Mouse (Mus musculus) adrenal gland, postnatal 14 days (tissue): ENCODE data around the gene Qsox2. TPM values are rescaled to one million over a fixed set of nuclear protein-coding genes. Genes with fewer than 3 reads are reported as not detected.

Experiments
- DNase-seq: peaks from one replicate; pipeline ENCODE4 v3.0.0; 2021; ENCODE audit warnings: mixed read lengths
- total RNA-seq: library from RNA; stranded (reverse); gene quantifications from 2 replicates; pipeline ENCODE4 v1.2.3, GENCODE M21; 2021

Gene Qsox2
- total RNA-seq, 1 experiment from 2014 or later = 19.0 TPM

DNA sequence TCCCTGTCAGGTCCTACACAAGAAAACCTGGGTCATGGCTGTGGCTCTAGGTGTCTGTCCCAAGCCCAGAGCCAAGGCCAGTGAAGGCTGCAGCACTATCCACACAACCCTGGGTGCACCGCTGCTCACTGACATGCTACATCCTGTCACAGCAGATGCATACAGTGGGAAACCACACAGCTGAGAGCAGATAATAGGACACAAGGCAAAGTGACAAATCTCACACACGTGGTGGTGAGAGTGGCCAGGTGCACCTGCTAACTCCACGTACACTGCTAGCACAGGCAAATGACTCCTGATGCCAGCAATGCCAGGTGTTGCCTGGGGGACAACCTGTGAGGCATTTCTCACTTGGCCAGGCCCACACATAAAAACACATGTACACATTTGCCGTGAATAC lies 12.1 kb downstream of the Qsox2 start:
- DNase-seq = no peak

DNA sequence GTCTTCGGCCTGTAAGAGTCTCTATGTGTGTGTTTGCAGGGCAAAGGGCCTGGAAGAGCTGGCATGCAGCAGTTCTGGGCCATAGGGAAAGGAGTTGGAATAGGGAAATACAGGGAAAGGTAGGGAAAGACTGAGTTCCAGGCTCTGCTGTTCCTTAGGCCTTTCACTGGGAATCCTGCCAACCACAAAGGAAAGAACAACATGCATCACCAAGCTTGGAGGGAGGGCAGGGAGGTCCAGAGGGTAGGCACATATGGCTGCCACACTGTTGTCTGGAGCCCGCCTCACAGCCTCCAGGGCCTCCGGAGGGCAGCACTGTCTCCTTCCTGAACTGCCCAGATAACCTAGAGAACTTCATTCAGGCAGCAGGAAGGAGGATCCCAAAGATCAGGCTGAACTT lies 13.4 kb downstream of the Qsox2 start:
- DNase-seq = no peak

DNA sequence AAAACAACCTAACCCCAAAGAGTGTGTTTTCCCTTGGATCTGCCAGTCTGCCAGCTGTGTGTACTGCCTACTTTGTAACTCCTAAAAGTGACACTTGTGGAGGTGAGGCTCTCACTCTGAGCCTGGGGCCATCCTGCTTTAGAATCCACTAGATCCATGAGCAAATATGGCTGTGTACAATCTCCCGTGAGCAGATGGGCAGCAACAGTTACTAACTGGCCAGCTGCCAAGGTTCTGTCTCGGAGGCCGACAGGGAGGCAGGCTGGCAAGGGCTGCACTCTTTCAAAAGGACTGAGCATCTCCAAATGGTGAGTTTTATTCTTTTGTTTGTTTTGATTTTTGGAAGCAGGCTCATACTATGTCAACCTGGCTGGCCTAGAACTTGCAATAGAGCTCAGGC lies 22.8 kb downstream of the Qsox2 start:
- DNase-seq = peak; percentile 76

DNA sequence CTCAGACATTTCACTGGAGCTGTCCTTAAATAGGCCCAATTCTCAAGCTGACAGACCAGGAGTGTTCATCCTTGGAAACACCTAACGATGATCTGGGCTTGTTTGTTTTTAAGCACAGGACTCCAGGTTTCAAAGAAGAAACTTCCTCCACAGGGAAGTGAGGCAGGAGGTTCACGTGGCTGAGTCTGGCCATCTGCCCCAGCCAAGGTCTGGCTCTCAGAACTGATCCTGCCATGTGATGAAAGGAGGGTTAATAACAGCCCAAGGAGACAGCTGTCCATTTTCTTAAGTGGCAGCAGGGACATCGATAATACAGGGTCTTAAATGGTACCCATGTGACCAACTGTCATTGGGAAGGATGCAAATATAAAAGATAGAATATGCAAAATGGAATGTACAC lies 27.8 kb downstream of the Qsox2 start:
- no peak for DNase-seq

DNA sequence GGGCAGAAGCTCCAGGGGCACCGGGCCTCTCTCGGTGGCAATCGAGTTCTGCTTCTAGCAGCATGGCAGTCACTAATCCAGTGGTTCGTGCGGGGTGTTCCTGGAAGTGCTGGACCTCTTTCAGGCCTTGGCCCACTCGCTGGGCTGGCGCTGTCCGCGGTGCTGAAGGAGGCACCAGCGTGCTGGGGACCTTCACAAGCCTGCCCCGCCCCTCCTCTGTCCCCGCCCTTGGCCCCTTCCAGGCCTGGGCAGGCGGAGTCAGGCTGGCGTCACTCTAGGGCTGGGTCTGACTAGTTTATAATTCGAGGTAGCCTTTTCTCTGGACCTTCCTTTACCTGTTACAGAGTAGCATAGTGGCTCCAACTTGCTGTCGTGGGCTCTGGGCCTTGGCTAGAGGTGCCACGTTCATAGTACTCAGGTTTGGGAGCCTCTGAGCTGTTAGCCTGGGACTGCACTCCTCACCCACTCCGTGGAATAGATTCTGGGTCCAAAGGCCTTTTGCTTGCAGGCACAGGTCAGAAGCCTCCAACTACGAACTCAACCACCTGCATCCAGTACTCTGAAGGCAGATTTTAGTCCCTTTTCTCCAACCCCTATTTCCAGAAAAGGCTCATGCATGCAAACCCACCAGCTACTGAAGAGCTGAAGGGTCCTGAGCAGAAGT lies 29.1 kb downstream of the Qsox2 start, which contains the start of gene Lhx3:
Lhx3 (minus strand) TSS at position 164 of the 664 bp plus-strand sequence.
- peak; percentile 97 for DNase-seq

DNA sequence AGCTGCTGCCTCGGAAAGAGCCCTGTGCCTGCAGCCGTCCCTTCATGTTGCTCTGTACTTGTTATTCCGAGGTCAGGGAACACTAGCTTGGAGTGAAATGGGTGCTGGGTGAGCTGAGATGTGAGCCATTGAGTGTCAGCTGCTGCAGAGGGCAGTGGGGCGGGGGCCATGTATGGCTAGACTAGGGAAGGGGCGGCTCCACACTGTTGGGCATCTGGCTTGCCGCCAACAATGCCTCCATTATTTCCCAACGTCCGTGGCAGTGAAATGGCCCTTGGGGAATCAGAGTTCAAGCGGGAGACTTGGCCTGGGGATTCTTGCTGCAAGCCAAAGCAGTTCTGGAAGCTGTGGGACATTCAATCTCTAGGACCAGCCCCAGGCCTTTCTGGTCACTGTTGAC lies 29.8 kb downstream of the Qsox2 start:
- DNase-seq = no peak

DNA sequence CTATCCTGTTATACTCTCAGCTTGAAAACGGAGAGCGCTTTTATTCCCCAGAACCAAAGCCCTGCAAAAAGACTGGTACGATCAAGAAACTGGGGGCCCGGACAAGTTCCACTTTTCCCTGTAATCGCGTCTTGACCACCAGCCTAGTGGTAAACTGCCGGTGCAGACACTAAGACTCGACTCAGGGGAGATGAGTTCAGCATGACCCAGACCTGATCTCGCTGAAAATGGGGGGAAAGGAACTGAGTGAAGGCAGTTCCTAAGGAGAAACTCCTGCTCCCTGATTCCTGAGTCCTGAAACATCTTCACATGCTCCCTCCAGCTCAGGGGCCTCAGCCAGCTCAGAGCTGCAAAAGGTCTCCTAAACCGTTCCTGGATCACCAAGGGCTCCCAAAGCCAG lies 31.6 kb downstream of the Qsox2 start:
- DNase-seq = no peak

DNA sequence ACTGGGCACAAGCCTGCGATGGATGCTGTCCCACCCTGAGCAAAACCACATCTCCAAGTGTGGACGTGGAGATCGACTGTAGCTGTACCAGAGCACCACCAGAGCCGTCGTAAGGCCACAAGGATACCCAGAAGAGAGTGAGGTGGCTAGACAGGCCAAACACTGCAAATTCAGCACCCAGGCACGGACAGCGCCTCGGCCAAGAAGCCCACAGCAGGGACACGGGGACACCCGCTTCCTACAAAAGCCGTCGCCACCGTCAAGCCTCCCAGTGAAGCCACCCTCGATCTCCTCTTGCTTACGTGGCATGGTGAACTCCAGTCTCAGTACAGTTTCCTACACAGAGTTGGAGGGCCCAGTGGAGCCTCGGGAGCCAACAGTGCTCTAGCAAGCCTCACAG lies 32.2 kb downstream of the Qsox2 start:
- DNase-seq = peak; percentile 80

DNA sequence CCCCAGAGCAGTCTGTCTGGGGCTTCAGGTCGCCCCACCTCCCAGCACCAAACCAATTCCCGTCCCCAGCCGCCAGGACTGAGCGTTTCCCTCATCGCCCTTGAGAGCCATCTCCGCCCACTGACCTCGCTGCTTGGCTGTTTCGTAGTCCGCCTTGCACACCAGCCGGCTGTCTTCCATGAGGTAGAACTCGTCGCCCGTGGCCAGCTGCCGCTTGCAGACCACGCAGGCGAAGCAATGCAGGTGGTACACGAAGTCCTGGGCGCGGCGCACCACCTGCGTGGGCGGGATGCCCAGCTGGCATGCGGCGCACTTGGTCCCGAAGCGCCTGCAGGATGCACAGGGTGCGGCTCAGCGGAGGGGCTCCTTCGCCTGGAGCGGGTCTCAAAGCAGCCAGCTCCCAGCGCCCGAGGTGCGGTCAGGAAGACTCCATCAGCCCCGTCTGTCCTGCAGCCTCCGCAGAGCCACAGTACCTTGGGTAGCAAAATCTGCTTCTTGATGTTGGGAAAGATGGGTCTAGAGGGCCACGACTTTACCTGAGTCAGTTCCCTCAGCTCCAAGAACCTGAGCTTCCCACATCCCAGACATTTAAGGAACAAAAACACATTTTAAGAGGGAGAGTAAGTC lies 34.4 kb downstream of the Qsox2 start:
- peak; percentile 75 for DNase-seq

DNA sequence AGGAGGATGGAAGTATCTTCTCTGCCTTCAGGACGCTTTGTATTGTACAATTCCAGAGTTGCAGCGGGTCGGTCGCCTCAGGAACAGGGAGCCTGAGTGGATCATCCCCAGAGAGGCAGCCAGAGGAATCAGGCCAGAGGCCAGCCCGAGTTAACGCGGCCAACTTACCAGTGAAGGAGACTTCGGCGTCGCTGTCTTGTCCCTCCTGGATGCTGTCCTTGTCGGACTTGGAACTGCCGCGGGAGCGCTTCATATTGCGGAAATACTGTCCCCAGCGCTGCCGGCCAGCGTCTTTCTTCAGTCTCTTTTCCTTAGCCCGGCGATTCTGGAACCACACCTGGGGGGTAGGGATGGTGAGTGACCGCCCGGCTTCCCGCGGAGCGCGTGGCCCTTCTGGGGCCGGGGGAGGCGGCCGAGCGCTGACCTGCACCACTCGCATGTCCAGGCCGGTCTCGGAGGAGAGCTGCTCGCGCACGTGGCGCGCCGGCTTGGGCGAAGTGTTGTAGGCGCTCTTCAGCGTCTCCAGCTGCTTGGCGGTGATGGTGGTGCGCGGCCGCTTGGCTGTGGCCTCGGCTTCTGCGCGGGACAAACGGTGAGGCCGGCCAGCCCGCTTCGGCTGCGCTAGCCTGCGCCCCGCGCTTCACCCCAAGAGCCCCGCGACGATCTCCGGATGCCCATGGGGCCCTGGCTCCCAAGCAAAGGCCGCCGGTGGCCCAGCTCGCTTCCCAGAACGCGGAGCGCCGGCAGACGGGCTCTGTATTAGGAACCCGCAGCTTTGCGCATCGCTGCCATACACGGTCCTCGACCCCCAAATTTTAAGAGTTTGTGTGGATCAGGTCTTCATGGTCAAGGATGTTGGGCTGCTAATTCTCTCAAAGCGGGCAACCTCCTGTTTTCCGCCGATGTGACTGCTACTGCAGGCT lies 35.1 kb downstream of the Qsox2 start:
- DNase-seq = peak; percentile 37

DNA sequence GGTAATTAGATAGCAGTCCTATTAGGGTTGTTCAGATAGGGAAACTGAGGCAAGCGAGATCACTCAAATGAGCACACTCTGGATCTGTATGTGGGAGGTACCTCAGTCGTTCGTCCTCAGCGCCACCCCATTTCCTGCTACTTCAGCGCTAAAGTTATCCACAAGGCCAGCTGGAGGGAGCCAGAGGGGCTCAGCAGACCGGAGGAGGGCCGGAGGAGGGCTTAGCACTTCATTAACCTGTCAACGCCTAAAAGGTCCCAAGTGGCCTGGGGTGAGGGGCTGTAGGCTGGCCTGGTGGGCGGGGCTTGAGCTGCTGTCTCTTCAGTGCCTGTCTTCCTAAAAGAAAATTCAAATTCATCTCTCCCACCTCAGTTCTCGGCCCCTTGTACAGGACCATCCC lies 38.8 kb downstream of the Qsox2 start:
- DNase-seq = no peak

DNA sequence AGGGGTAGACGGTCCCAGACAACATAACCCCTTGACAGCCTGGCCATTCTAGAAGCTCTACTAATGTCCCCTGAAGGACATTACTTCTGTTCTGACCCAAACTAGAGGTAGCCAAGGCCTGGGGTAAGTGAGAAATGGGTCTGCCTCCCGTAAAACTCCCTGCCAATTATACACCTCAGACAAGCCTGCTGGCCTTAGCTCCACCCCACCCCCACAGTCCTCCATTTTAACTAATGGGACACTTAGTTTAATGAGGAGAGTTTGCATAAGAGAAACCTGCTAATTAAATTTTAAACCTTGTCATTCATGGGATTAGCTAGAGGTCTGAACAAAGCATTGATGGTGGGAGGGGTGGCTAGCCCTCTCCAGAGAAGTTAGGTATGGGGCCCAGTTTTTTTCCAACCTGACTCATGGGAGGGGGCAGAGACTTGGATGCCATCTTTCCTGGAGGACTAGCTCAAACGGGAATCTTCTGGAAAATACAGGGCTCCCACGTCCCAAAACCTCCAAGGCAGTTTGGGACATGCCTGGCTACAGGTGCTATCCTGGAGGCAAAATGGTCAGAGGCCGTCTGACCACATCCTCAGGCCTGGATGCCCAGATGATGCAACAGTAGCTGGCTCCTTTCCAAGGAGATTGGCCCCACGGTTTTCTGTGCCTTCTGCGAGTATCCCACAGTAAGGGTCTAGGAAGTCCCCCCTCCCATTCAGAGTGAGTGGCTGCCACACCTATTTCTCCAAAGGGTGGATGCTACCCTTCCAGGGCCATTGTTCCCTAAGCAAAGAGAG lies 42.6 kb downstream of the Qsox2 start:
- DNase-seq = no peak

DNA sequence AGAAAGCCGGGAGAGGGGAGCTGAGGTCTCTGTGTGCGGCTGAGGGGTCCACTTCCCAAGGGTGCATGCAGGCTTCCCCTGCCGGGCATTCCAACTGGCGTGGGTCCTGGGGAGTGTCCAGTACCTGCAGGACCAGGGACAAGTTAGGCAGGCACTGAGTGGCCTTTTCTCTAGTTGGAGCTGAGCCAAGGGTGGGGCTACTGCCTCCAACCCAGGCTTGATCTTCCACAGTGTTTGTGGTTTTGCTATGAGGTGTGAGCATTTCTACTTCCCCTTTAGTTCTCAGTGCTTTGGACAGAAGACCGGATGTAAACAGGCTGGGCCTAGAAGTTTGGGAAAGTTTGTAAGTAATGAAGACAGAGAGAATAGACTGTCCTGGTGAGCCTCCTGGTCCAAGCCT lies 48.8 kb downstream of the Qsox2 start:
- no peak for DNase-seq

DNA sequence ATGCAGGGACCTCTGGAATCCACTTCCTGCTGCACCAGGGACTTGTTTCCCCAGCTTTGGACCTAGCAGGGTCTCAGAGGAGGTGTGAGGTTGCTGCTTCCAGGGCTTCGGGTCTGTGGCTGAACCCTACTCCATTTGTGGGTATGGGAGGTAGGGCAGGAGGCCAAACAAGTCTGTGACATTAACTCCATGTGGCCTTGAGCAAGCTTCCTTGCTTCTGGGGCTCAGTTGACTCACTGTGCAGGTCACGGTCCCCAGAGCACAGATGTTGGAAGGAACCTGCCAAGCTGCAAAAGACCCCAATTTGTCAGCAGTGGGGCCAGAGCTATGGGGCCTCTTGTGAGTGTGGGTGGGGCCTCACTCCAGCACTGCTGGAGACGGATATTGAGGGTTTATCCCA lies 53.0 kb downstream of the Qsox2 start:
- peak; percentile 46 for DNase-seq

DNA sequence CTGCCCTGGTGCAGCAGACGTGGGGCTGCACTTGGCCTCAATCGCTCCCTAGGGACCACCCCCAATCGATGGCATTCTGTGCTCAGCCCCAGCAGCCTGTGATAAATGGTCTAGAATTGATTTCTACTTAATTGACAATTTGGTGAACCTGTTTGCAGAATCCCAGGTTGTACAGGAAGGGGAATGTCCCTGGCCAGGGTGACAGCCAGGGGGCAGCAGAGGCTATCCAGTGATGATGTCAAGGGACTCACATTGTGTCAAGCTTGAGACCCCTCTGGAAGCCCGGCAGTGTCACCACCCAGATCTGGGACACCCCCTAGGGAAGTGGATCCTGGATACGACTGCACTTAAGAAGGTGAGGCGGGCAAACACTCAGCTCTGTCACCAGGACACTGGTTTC lies 54.7 kb downstream of the Qsox2 start:
- DNase-seq = peak; percentile 70

DNA sequence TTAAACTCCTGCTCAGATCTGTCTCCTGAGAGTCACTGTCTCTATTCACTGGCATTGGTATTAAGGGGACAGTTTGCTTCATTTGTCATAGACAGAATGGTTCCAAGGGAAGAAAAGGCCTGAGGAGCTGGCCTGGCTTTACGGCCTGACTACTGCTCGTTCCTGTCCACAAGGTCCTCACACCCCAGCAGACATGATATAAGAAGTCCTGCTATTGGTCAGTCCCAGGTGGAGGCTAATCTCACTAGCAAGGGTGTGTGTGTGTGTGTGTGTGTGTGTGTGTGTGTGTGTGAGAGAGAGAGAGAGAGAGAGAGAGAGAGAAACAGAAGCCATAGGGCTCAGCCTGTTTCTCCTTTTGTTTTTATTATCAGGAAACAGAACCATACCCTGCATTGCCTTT lies 60.1 kb downstream of the Qsox2 start:
- no peak for DNase-seq

DNA sequence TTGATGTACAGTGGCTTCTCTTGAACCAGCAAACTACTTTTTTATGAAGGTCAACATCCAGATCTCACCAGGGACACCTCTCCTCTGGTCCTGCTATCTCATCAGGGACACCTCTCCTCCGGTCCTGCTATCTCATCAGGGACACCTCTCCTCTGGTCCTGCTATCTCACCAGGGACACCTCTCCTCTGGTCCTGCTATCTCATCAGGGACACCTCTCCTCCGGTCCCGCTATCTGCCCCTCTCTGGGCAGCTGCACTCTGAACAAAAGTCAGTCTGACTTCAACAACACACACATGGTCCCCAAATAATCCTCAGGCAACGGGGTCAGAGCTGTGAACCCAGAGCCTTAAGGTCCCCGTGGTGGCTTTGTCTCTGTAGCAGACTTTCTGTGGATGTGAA lies 60.6 kb downstream of the Qsox2 start:
- no peak for DNase-seq

DNA sequence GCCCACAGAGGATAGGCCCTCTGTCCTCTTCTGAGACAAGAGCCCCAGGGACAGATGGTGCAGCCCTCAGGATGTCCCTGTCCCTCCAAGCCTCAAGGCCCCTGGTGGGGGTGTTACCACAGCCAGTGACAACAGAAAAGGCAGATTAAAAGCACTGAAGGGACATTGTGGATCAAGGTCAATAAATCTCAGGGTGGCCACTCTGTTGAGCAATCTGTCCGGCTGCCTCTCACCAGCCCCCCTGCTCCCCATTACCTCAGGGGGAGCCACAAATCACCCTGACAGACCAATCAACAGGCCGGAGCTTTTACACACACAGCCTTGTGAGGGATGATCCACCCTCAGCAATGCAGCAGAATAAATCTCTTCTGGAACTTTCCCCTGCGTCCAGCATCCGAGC lies 62.1 kb downstream of the Qsox2 start:
- DNase-seq = peak; percentile 81

DNA sequence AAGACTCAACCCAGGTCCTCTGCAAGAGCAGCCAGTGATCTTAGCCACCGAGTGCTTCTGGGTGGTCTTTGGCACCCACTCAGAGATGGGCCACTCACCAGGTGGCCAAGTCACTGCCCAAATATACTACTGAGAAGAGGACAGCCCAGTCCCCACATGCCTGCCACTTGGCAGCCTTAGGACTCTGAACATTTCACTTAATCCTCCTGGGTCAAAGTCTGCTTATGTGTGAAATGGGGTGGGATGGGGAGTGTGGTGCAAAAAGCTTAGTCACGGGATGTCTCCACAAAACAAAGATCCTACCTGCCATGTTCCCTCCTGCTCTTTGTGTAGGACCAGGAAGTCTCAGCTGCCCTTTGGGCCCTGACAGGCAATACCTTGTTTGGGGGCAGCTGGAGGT lies 65.2 kb downstream of the Qsox2 start:
- no peak for DNase-seq

DNA sequence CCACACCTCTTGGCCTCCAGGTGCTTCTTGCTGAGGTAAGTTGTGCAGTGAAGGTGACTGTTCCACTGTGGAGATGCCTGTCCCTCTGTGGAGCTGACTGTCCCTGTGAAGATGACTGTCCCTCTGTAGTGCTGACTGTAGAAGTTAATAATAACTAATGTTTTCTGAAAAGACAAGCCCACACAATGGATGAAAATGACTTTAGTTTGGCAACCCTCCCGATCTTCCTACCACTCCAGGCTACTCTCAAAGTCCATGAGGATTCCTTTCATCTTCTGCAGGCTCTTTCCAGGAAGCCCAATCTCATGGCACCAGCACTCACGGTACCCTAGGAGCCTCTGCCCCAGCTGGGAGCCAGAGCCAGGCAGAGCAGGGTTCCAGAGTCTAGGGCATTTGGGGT lies 66.9 kb downstream of the Qsox2 start:
- no peak for DNase-seq

DNA sequence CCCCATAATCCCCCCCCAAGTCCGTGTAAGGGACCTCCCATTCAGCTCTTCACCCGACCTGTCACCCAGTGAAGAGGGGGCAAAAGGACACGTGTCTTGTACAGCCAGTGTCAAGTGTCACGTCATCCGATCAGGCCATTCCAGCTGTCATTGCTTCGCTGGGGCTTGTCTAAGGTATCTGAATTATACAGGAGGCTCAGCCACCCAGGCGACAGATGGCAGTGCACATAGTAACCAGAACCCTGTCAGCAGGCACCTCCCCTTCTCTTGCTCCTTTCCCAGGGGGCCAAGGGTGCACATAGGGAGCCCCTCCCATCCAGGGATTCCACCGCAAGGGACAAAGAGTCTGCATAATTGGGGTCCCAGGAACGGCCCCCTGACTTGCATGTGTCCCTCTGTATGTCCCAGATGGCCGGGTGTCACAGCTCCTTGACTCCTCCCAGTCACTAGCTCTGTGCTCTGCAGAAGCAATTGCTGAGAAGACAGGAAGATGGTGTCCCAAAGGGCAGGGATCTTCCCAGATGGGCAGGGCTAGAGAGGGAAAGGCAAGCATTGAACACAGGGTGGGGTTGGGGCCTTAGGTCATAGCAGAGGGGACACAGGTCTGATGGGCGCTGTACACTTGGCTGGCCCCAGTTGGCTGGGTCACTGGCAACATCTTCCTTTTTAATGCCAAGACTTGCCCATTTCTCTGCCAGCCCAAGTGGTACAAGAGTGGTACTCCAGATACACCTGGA lies 68.3 kb downstream of the Qsox2 start:
- no peak for DNase-seq

DNA sequence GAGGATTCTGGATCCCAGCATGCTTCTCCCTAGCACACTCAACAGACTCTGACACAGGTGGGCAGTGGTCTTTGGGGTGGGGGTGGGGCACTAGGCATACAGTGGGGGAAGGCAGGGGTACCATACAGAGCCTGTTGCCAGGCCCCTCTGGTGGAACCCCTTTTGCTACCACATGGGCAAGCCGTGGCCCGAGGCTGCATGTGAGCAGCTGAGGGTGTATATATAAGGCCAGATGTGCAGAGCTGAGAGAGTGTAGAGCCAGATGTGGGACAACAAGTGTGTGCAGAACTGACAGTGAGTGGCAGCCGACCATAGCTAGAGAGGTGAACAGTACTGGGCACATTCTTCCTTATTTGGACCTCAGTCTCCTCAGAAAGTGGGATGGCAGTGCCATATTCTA lies 70.4 kb downstream of the Qsox2 start:
- DNase-seq = peak; percentile 2
